Mouse (Mus musculus) hindbrain, embryonic 16.5 days (tissue): ENCODE measurements around the gene Ubash3a. TPM values are rescaled to one million over a fixed set of nuclear protein-coding genes. Genes with fewer than 3 reads are reported as not detected.

ENCODE experiments used
- ATAC-seq: fragments of 200-750 bp; cut with Nextera tagmentation; 2 replicates; pipeline ENCODE4 v1.8.0; 2017; ENCODE audit warnings: moderate TSS enrichment, moderate library complexity
- H3K27ac ChIP-seq: fragments of 300-500 bp; sonication (generic); 2 replicates; pipeline ENCODE4 v1.5.1; 2014; ENCODE audit warnings: low read depth, mild to moderate bottlenecking, control low read depth, low read length, moderate library complexity
- H3K27me3 ChIP-seq: fragments of 300-500 bp; sonication (generic); replicated peaks from 2 replicates; pipeline ENCODE4 v1.6.1; 2014; ENCODE audit warnings: low read length; ENCODE audit not compliant: control insufficient read depth, insufficient read depth
- H3K36me3 ChIP-seq: fragments of 300-500 bp; sonication (generic); 2 replicates; pipeline ENCODE4 v1.6.1; 2014; ENCODE audit warnings: mild to moderate bottlenecking, low read length, moderate library complexity, mixed read lengths; ENCODE audit not compliant: control insufficient read depth, insufficient read depth
- H3K4me1 ChIP-seq: fragments of 300-500 bp; sonication (generic); 2 replicates; pipeline ENCODE4 v1.6.1; 2014; ENCODE audit warnings: low read depth, low read length; ENCODE audit not compliant: control insufficient read depth, insufficient read depth
- H3K4me2 ChIP-seq: fragments of 300-500 bp; sonication (generic); 2 replicates; pipeline ENCODE4 v1.6.1; 2014; ENCODE audit warnings: mild to moderate bottlenecking, low read length, control low read depth, moderate library complexity
- H3K4me3 ChIP-seq: fragments of 300-500 bp; sonication (generic); 2 replicates; pipeline ENCODE4 v1.5.1; 2014; ENCODE audit warnings: mild to moderate bottlenecking, low read length, control low read depth, moderate library complexity
- H3K9ac ChIP-seq: fragments of 300-500 bp; sonication (generic); 2 replicates; pipeline ENCODE4 v1.6.1; 2014; ENCODE audit warnings: low read depth, mild to moderate bottlenecking, control low read depth, low read length, moderate library complexity
- H3K9me3 ChIP-seq: fragments of 300-500 bp; sonication (generic); 2 replicates; pipeline ENCODE4 v1.6.1; 2014; ENCODE audit warnings: mild to moderate bottlenecking, low read length, moderate library complexity; ENCODE audit not compliant: control insufficient read depth
- WGBS: fragments of 180-500 bp; shearing (Covaris S2); extraction: QIAGEN DNeasy Blood & Tissue Kit; methylation state at CpG from one replicate; pipeline ENCODE4 v1.1.7; 2014; 5-methylcytosine and 5-hydroxymethylcytosine counted together
- polyA plus RNA-seq: library from polyadenylated mRNA; unstranded; fragments of >200 nt; fragmentation: Nextera tagmentation; extraction: Ambion mirVana; gene quantifications from 2 replicates; pipeline ENCODE4 v1.2.1, GENCODE M21; 2015

Ubash3a gene
- polyA plus RNA-seq, 1 experiment from 2014 or later: not detected

- Histone ChIP-seq H3K9ac (no peak overlapping the region), H3K27me3 (no peaks in the 10 kb centered on the region), H3K27ac (no peak overlapping the region), H3K4me2 (no peak overlapping the region), H3K9me3 (no peaks in the 10 kb centered on the region), H3K36me3 (no peaks in the 10 kb centered on the region), H3K4me3 (no peak overlapping the region), H3K4me1 (peaks cover 12% of the 10 kb centered on the region)
- ATAC-seq: no peak; the same call in 1 of the 2 replicates
- whole genome bisulfite sequencing: 78% methylated on average over 4 of the region's 4 CpGs
Measured at GRCm38 (mm10) chr17:31277931-31278330, 70.3 kb downstream of the Ubash3a start.

GRCm38 (mm10) chr17:31279541-31279940, 71.9 kb downstream of the Ubash3a start:
- no peak overlapping the region for H3K9ac ChIP-seq
- ATAC-seq: no peak
- no peaks in the 10 kb centered on the region for H3K27me3 ChIP-seq
- H3K27ac ChIP-seq: no peak overlapping the region
- WGBS: 87% methylated on average over 9 of the region's 9 CpGs
- no peaks in the 10 kb centered on the region for H3K36me3 ChIP-seq
- no peaks in the 10 kb centered on the region for H3K9me3 ChIP-seq
- H3K4me3 ChIP-seq: no peak overlapping the region
- H3K4me1 ChIP-seq: peaks cover 12% of the 10 kb centered on the region
- H3K4me2 ChIP-seq: no peak overlapping the region

GRCm38 (mm10) chr17:31280269-31280668, 72.6 kb downstream of the Ubash3a start:
- Histone ChIP-seq H3K36me3 (no peaks in the 10 kb centered on the region), H3K27ac (no peak overlapping the region), H3K4me2 (no peak overlapping the region), H3K27me3 (no peaks in the 10 kb centered on the region), H3K9ac (no peak overlapping the region), H3K4me1 (peaks cover 12% of the 10 kb centered on the region), H3K9me3 (no peaks in the 10 kb centered on the region), H3K4me3 (no peak overlapping the region)
- ATAC-seq: no peak
- WGBS: 76% methylated on average over 6 of the region's 6 CpGs

GRCm38 (mm10) chr17:31281830-31282686, 74.4 kb downstream of the Ubash3a start:
- Histone ChIP-seq H3K9me3 (no peaks in the 10 kb centered on the region), H3K4me2 (peak overlapping the region; percentile 19; the same call in 1 of the 2 replicates), H3K36me3 (no peaks in the 10 kb centered on the region), H3K4me1 (peaks cover 12% of the 10 kb centered on the region), H3K27ac (no peak overlapping the region), H3K27me3 (no peaks in the 10 kb centered on the region), H3K9ac (no peak overlapping the region), H3K4me3 (no peak overlapping the region)
- 40% methylated on average over 19 of the region's 19 CpGs for WGBS
- no peak for ATAC-seq

GRCm38 (mm10) chr17:31282687-31283053, 75.0 kb downstream of the Ubash3a start:
- peaks cover 8% of the 10 kb centered on the region for H3K4me1 ChIP-seq
- no peaks in the 10 kb centered on the region for H3K27me3 ChIP-seq
- H3K9ac ChIP-seq: no peak overlapping the region
- no peaks in the 10 kb centered on the region for H3K9me3 ChIP-seq
- peak overlapping the region; percentile 19; the same call in 1 of the 2 replicates for H3K4me2 ChIP-seq
- no peak overlapping the region for H3K4me3 ChIP-seq
- no peak overlapping the region for H3K27ac ChIP-seq
- ATAC-seq: no peak
- WGBS: 14% methylated on average over 7 of the region's 7 CpGs
- no peaks in the 10 kb centered on the region for H3K36me3 ChIP-seq

DNA sequence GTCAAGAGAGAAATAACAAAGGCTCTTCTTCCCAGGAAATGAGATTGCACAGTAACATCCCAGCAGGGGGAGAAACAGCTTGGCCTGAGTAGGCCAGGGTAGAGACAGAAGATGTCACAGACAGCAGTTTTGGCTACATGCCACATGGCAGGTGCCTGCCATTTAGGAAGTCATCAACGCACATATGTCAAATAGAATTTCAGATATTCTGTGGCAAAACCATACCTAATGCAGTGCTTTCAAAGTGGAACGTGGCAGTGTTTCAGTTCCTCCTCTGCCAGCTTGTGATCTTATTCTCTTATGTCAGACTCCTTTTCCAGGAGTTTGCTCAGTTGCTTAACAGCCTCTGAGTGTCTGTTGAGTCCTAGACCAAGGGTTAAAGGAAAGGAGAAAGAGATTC, 78.2 kb downstream of the Ubash3a start:
- H3K4me3 ChIP-seq: no peak overlapping the region
- WGBS: 44% methylated on average over 2 of the region's 2 CpGs
- no peaks in the 10 kb centered on the region for H3K27me3 ChIP-seq
- H3K36me3 ChIP-seq: no peaks in the 10 kb centered on the region
- H3K27ac ChIP-seq: no peak overlapping the region
- no peak overlapping the region for H3K9ac ChIP-seq
- H3K9me3 ChIP-seq: no peaks in the 10 kb centered on the region
- H3K4me1 ChIP-seq: peaks cover 6% of the 10 kb centered on the region
- H3K4me2 ChIP-seq: no peak overlapping the region
- ATAC-seq: no peak

GRCm38 (mm10) chr17:31286492-31286891, 78.8 kb downstream of the Ubash3a start, which contains the start of gene Slc37a1:
Gene Slc37a1, plus strand, starts transcription at chr17:31286792.
- H3K27ac ChIP-seq: no peak within 1 kb of the TSS
- WGBS: 93% methylated on average over 1 of the region's 1 CpGs
- no peaks in the 10 kb centered on the region for H3K36me3 ChIP-seq
- no peak within 1 kb of the TSS for H3K4me2 ChIP-seq
- no peaks in the 10 kb centered on the region for H3K27me3 ChIP-seq
- H3K9me3 ChIP-seq: no peaks in the 10 kb centered on the region
- H3K4me3 ChIP-seq: no peak within 1 kb of the TSS
- H3K4me1 ChIP-seq: peaks cover 6% of the 10 kb centered on the region
- no peak for ATAC-seq
- H3K9ac ChIP-seq: no peak within 1 kb of the TSS

DNA sequence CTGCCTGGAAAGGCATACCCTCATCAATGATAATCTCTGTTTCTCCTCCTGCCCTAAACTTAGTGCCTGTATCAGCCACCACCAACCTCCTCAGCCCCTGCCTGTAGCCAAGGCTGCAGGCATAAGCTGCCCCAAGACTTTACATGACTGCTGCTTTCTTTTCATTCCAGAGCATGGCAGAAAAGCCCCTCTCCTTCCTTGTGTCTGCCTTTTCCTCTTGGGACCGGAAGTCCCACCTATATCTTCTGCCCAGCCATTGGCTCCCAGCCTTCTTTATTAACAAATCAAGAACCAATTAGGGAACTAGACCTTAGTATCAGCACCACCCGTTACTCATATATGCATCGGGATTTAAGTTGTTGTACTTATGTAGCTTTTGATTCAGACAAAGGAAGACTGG, 79.5 kb downstream of the Ubash3a start:
- Histone ChIP-seq H3K27ac (no peak overlapping the region), H3K27me3 (no peaks in the 10 kb centered on the region), H3K4me3 (no peak overlapping the region), H3K9me3 (no peaks in the 10 kb centered on the region), H3K4me1 (peaks cover 6% of the 10 kb centered on the region), H3K4me2 (no peak overlapping the region), H3K9ac (no peak overlapping the region), H3K36me3 (no peaks in the 10 kb centered on the region)
- WGBS: 87% methylated on average over 3 of the region's 3 CpGs
- ATAC-seq: no peak

- 53% methylated on average over 7 of the region's 7 CpGs for WGBS
- no peaks in the 10 kb centered on the region for H3K27me3 ChIP-seq
- no peak overlapping the region for H3K9ac ChIP-seq
Measured at GRCm38 (mm10) chr17:31288999-31289726, 81.5 kb downstream of the Ubash3a start.

More at GRCm38 (mm10) chr17:31288999-31289726, 81.5 kb downstream of the Ubash3a start:
- no peak overlapping the region for H3K4me2 ChIP-seq
- no peaks in the 10 kb centered on the region for H3K9me3 ChIP-seq
- H3K4me3 ChIP-seq: no peak overlapping the region
- no peaks in the 10 kb centered on the region for H3K4me1 ChIP-seq
- no peaks in the 10 kb centered on the region for H3K36me3 ChIP-seq
- ATAC-seq: no peak
- no peak overlapping the region for H3K27ac ChIP-seq
